Mouse (Mus musculus) ES-E14 (cell line): ENCODE results near the gene Alk. TPM values are rescaled to one million over a fixed set of nuclear protein-coding genes. Genes with fewer than 3 reads are reported as not detected.
"Not testable (repeated sequence)": the region's sequence is repeated elsewhere in the genome, so short reads cannot be mapped to it uniquely, and the experiment has no call there.

Source experiments
- DNase-seq: peaks from one replicate; pipeline ENCODE4 v3.0.0-alpha.2; 2013; ENCODE audit warnings: low read depth, low spot score
- H3K27ac ChIP-seq: 2 replicates; pipeline ENCODE4 v1.5.1; 2012; ENCODE audit warnings: low read depth, mild to moderate bottlenecking, low read length, moderate library complexity, mixed read lengths; ENCODE audit not compliant: poor library complexity, insufficient read depth, severe bottlenecking
- H3K36me3 ChIP-seq: 2 replicates; pipeline ENCODE4 v1.6.1; 2012; ENCODE audit warnings: mild to moderate bottlenecking, low read length, moderate library complexity, mixed read lengths; ENCODE audit not compliant: control insufficient read depth, poor library complexity, insufficient read depth, severe bottlenecking
- H3K4me1 ChIP-seq, 2 experiments: fragments of 150-350 bp in 1 of 2; sonication (generic) in 1 of 2; 2 replicates each; pipeline ENCODE4 v1.6.1; 2012; ENCODE audit warnings: low read length in 2 of 2, mild to moderate bottlenecking in 1 of 2, mixed read lengths in 1 of 2; ENCODE audit not compliant: control insufficient read depth in 2 of 2, insufficient read depth in 2 of 2, poor library complexity in 1 of 2
- H3K4me3 ChIP-seq, 2 experiments: fragments of 150-350 bp in 1 of 2; sonication (generic) in 1 of 2; 2 replicates each; pipeline ENCODE4 v1.5.1; 2012; ENCODE audit warnings: low read length in 2 of 2, low read depth in 1 of 2, mild to moderate bottlenecking in 1 of 2, mixed read lengths in 1 of 2; ENCODE audit not compliant: insufficient read depth in 1 of 2, poor library complexity in 1 of 2, severe bottlenecking in 1 of 2
- H3K9ac ChIP-seq: 2 replicates; pipeline ENCODE4 v1.6.1; 2012; ENCODE audit warnings: low read depth, mild to moderate bottlenecking, low read length, mixed read lengths; ENCODE audit not compliant: poor library complexity, insufficient read depth, severe bottlenecking
- H3K9me3 ChIP-seq: fragments of 150-350 bp; sonication (generic); 2 replicates; pipeline ENCODE4 v1.6.1; 2012; ENCODE audit warnings: low read depth, mild to moderate bottlenecking, low read length; ENCODE audit not compliant: control insufficient read depth, insufficient read depth
- CHD2 ChIP-seq: IDR thresholded peaks from 2 replicates; pipeline ENCODE4 v1.6.1; 2014; ENCODE audit warnings: mild to moderate bottlenecking, low read depth, low read length, inconsistent platforms
- HCFC1 ChIP-seq: IDR thresholded peaks from 2 replicates; pipeline ENCODE4 v1.6.1; 2012; ENCODE audit warnings: low read length, inconsistent platforms, borderline replicate concordance; ENCODE audit not compliant: insufficient read depth
- MAFK ChIP-seq: IDR thresholded peaks from 2 replicates; pipeline ENCODE4 v1.6.1; 2014; ENCODE audit warnings: mild to moderate bottlenecking, low read depth, low read length, inconsistent platforms; ENCODE audit not compliant: insufficient read depth
- ZC3H11A ChIP-seq: IDR thresholded peaks from 2 replicates; pipeline ENCODE4 v1.6.1; 2012; ENCODE audit warnings: low read depth, mild to moderate bottlenecking, inconsistent platforms, low read length, borderline replicate concordance
- ZNF384 ChIP-seq: IDR thresholded peaks from 2 replicates; pipeline ENCODE4 v1.6.1; 2012; ENCODE audit warnings: low read depth, low read length, inconsistent platforms
- in situ Hi-C, 2 experiments: fragments of 600-800 bp; cut with MboI; formaldehyde crosslinking; loops; one replicate each; pipeline ENCODE4 v1.15.1; 2025; ENCODE audit warnings: low sequenced_read_pairs in 2 of 2, inconsistent platforms in 1 of 2; ENCODE audit not compliant: unreplicated experiment in 2 of 2
- total RNA-seq: library from RNA; depleted of rRNA; stranded (reverse); fragments of 300-350 nt; gene quantifications from 2 replicates; pipeline ENCODE4 v1.2.3, GENCODE M21; 2012

Alk gene
- total RNA-seq, 1 experiment: 0.58 TPM

GRCm38 (mm10) chr17:72495395-72495794 is 109.0 kb downstream of the Alk start:
- in situ Hi-C loops: no loop called here
- no peak for DNase-seq

DNA sequence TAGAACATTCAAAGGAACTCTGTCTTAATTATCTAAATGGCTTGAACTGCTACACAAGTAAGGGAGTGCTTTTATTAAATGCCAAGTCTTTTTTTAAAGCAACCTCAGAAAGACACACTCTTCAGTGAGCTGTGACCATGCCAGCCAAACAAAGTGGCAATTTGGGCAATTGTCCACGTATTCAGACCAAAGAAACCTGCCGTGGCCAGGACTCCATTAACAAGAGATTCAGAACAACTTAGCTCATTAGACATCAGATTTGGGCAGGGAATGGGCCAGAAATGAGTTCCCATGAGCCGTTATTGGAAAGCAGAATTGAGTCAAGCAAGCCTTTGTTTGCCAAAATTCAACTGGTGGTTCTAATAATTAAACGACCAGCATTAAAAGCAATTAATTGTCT is 118.8 kb downstream of the Alk start:
- Histone ChIP-seq H3K27ac (no peak overlapping the region), H3K4me3 (no peak overlapping the region), H3K4me1 (no peaks in the 10 kb centered on the region), H3K9ac (no peak overlapping the region), H3K9me3 (no peaks in the 10 kb centered on the region), H3K36me3 (no peaks in the 10 kb centered on the region)
- TF ChIP-seq CHD2 (no peak), HCFC1 (no peak), ZNF384 (no peak), MAFK (no peak), ZC3H11A (no peak)
- DNase-seq: no peak
- in situ Hi-C loops: no loop called here

More at GRCm38 (mm10) chr17:72495395-72495794, 109.0 kb downstream of the Alk start:
- Histone ChIP-seq H3K36me3 (no peaks in the 10 kb centered on the region), H3K4me1 (no peaks in the 10 kb centered on the region), H3K27ac (no peak overlapping the region), H3K4me3 (no peak overlapping the region), H3K9me3 (no peaks in the 10 kb centered on the region), H3K9ac (no peak overlapping the region)
- TF ChIP-seq CHD2: no peak

DNA sequence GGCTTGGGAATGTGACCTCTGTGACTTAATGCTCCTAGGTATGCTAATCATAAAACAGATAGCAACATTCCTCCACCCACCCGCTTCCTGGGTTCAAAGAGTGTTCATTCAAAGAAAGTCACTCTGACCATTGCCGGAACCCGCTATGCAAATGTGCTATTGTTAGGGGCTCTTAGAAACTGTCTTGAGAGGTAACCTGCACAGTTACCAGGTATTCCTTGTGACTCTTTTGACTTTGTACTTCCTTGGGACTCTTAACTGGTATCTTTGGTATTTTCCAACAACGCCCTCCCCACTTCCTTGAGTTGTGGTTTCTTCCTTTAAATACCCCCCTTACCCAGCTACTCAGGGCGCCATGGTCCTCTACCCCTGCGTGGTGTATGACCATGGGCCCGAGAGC is 125.2 kb downstream of the Alk start:
- H3K9me3 ChIP-seq, H3K27ac ChIP-seq, H3K4me1 ChIP-seq, in situ Hi-C loops, H3K4me3 ChIP-seq, H3K9ac ChIP-seq, DNase-seq, H3K36me3 ChIP-seq: not testable (repeated sequence)

GRCm38 (mm10) chr17:72477889-72478405 is 126.5 kb downstream of the Alk start:
- H3K9ac ChIP-seq: no peak overlapping the region
- no peaks in the 10 kb centered on the region for H3K9me3 ChIP-seq
- in situ Hi-C loops: no loop called here
- H3K36me3 ChIP-seq: no peaks in the 10 kb centered on the region
- no peak for DNase-seq
- no peak overlapping the region for H3K27ac ChIP-seq
- H3K4me1 ChIP-seq: no peaks in the 10 kb centered on the region
- no peak overlapping the region for H3K4me3 ChIP-seq
- TF ChIP-seq HCFC1: no peak
- no peak for TF ChIP-seq ZNF384
- TF ChIP-seq MAFK: no peak
- no peak for TF ChIP-seq ZC3H11A
- TF ChIP-seq CHD2: no peak

DNA sequence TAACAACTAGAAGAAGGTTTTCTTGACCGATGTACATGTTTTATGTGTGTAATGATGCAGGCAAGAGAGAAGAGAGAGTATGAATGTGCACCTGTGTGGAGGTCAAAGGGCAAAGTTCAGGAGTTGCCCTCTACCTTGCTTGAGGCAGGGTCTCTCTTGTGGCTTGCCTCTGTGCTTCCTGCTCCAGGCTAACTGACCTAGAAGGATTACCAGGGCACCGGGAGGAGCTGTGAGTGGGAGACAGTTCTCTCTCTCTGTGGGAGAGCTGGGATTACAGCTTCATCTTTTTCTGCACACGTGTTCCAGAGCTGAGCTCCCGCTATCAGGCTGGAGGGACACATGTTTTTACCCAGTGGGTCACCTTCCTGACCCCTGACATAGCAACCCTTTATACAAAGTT is 127.5 kb downstream of the Alk start:
- no peak for TF ChIP-seq ZC3H11A
- no peak for TF ChIP-seq ZNF384
- no peak for TF ChIP-seq HCFC1
- no peak for TF ChIP-seq MAFK
- DNase-seq: no peak

More for the DNA sequence above, 127.5 kb downstream of the Alk start:
- in situ Hi-C loops: no loop called here
- Histone ChIP-seq H3K4me1 (no peaks in the 10 kb centered on the region), H3K27ac (no peak overlapping the region), H3K36me3 (no peaks in the 10 kb centered on the region), H3K9ac (no peak overlapping the region), H3K4me3 (no peak overlapping the region), H3K9me3 (no peaks in the 10 kb centered on the region)
